In the genomic region with DNA sequence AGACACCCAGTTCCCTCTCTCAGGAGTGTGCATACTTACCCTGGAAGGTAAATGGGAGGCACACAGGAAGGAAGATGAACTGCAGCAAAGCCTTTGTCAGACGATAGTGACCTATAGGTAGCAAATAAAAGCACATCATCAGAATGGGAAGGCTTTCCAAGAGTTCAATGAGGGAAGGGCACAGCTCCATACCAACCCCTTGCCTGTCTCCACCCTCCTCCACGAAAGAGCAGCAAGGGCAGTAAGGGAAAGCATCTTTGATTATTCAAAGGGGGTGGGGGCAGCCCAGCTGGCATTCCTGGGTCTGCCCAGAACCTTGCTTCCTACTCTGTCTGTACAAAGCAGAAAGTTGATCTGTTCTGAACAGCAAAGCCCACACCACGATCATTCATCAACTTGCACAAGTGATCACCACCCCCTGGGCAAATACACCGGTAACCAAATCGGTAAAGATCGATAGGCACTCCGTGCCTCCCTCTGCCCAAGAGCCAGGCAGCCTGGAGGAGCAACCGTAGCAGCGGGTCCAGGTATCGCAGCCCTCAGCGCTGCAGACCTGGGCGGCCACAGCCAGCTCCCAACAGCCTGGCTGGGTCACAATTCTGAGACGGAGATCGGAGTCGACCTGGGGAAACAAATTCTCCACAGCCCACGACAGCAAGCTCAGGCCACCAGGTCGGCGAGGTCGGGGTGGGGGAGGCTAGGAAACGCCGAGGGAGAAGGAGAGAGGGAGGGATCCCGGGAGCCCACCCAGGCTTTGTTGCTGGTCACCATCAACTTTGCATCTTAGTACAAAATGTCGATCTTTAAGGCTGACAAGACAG, we compare ENCODE assay signal across 8 mouse cellular contexts. TPM values are rescaled to one million over a fixed set of nuclear protein-coding genes. Genes with fewer than 3 reads are reported as not detected.
DNase-seq lines count a peak whose midpoint lies in the region; ATAC-seq and TF ChIP-seq lines count a peak whose summit lies in the region.

No protein-coding gene starts in this region.

- peak overlapping the region; percentile 100 for H3K4me2 ChIP-seq in liver, postnatal 0 days (ENCODE audit: low read depth, low read length)

- H3K27ac ChIP-seq in kidney, adult 2 months (ENCODE audit: insufficient read depth, low read depth, low read length) = no peak overlapping the region
- H3K27ac ChIP-seq in liver, postnatal 0 days (ENCODE audit: low read depth) = no peak overlapping the region

- no peaks in the 10 kb centered on the region for H3K27me3 ChIP-seq in kidney, adult 2 months (replicated peaks; ENCODE audit: control insufficient read depth, insufficient read depth, low read length)
- no peaks in the 10 kb centered on the region for H3K27me3 ChIP-seq in liver, postnatal 0 days (ENCODE audit: insufficient read depth, low read length)

- peaks cover 2% of the 10 kb centered on the region; the same call in 1 of the 2 replicates for H3K36me3 ChIP-seq in kidney, adult 2 months (ENCODE audit: control insufficient read depth, insufficient read depth, low read length)
- H3K36me3 ChIP-seq in liver, postnatal 0 days (replicated peaks; ENCODE audit: insufficient read depth, low read length) = no peaks in the 10 kb centered on the region

- no peak for TF ChIP-seq CTCF in kidney, adult 2 months (conservative IDR thresholded peaks at IDR 0.05; ENCODE audit: insufficient read depth, insufficient read length, low read depth, low read length)
- TF ChIP-seq CTCF in liver, postnatal 0 days (IDR thresholded peaks at IDR 0.05; ENCODE audit: low read depth) = no peak

- peak overlapping the region; percentile 75 for H3K9ac ChIP-seq in liver, postnatal 0 days (replicated peaks)

- 12% methylated on average over 23 of the region's 23 CpGs for WGBS in kidney, adult 2 months
- 18% methylated on average over 23 of the region's 23 CpGs for WGBS in liver, postnatal 0 days (ENCODE audit: insufficient replicate concordance)

- peak; percentile 17 to 23 for DNase-seq in spleen, postnatal 10 days (ENCODE audit: low spot score in 2 of 2)
- no peak for DNase-seq in spleen, adult 12 weeks (ENCODE audit: low spot score)
- DNase-seq in cerebellum, adult 8-10 months = peak; percentile 23
- peak; percentile 19 for DNase-seq in forelimb bud, embryonic 11.5 days (ENCODE audit: low read depth, low spot score)
- DNase-seq in kidney, adult 2 months = peak; percentile 13
- DNase-seq in liver, postnatal 0 days = peak; percentile 33
- DNase-seq in retina, embryonic 14.5 days (ENCODE audit: low spot score) = peak; percentile 48
- DNase-seq in c-Kit-positive CD71-positive TER-119-positive erythroid progenitor cells, embryonic 14.5 days (ENCODE audit: low spot score) = no peak

- no peak for ATAC-seq in liver, postnatal 0 days

- H3K4me1 ChIP-seq in kidney, adult 2 months (ENCODE audit: control insufficient read depth, insufficient read depth, low read length) = 0 out of 2 replicates have a peak, but pooled peaks cover 3% of the 10 kb centered on the region
- H3K4me1 ChIP-seq in liver, postnatal 0 days (ENCODE audit: insufficient read depth) = peaks cover 6% of the 10 kb centered on the region; the same call in 1 of the 2 replicates

- peak overlapping the region; percentile 77 for H3K4me3 ChIP-seq in kidney, adult 2 months (ENCODE audit: insufficient read depth, low read depth, low read length)
- H3K4me3 ChIP-seq in liver, postnatal 0 days (ENCODE audit: low read depth, low read length) = peak overlapping the region; percentile 89

- no peaks in the 10 kb centered on the region for H3K9me3 ChIP-seq in liver, postnatal 0 days (ENCODE audit: low read length)

- no peak for TF ChIP-seq EP300 in liver, postnatal 0 days (IDR thresholded peaks at IDR 0.05; ENCODE audit: low read depth)

- TF ChIP-seq POLR2A in kidney, adult 2 months (IDR thresholded peaks at IDR 0.05; ENCODE audit: low read depth, low read length) = no peak

RNA-seq across cellular contexts. Expression of gene Bbx, which starts 3.1 kb away (rescaled TPM):
- polyA plus RNA-seq in kidney, adult 2 months (2012; rRNA removed) = 7.4 and 8.2 TPM in 2 replicates
- 6.5 and 7.9 TPM in 2 replicates for polyA plus RNA-seq in liver, postnatal 0 days (2015; fragmentation: Nextera tagmentation; extraction: Ambion mirVana)

Comparison
In these comparisons a context has a peak if more than half of its experiments do, and no peak if none do; other contexts are left out.
1. DNase-seq: peak in spleen, postnatal 10 days (2 of 2), cerebellum, adult 8-10 months (single experiment), forelimb bud, embryonic 11.5 days (single experiment), kidney, adult 2 months (single experiment), liver, postnatal 0 days (single experiment) and retina, embryonic 14.5 days (single experiment); none in spleen, adult 12 weeks (single experiment) and c-Kit-positive CD71-positive TER-119-positive erythroid progenitor cells, embryonic 14.5 days (single experiment).